Mouse (Mus musculus) retina, adult 2 months (tissue): Measurements from ENCODE around the gene Col9a2.
A peak's percentile ranks its signal among the peaks of the same experiment; 100 is the strongest.

ENCODE experiments used
- DNase-seq: peaks from one replicate; pipeline ENCODE4 v3.0.0-alpha.2; 2012; ENCODE audit warnings: low read depth, low spot score

The Col9a2 gene

GRCm38 (mm10) chr4:121084506-121084905 lies 45.3 kb downstream of the Col9a2 start:
- no peak for DNase-seq

- DNase-seq = no peak
Measured at GRCm38 (mm10) chr4:121088696-121089095, 49.5 kb downstream of the Col9a2 start.

- no peak for DNase-seq
Measured at GRCm38 (mm10) chr4:121090211-121090610, 51.0 kb downstream of the Col9a2 start.

- peak; percentile 86 for DNase-seq
Measured at GRCm38 (mm10) chr4:121097650-121098378, 58.6 kb downstream of the Col9a2 start, which contains the start of gene Zmpste24. Gene Zmpste24, minus strand, starts transcription at chr4:121098241.

- DNase-seq = no peak
Measured at GRCm38 (mm10) chr4:121103304-121103703, 64.1 kb downstream of the Col9a2 start.
